Mouse (Mus musculus) limb, embryonic 11.5 days (tissue): ENCODE measurements around the gene A630076J17Rik. TPM values are rescaled to one million over a fixed set of nuclear protein-coding genes. Genes with fewer than 3 reads are reported as not detected.

Source experiments
- ATAC-seq: fragments of 200-750 bp; cut with Nextera tagmentation; 2 replicates; pipeline ENCODE4 v1.8.0; 2017; ENCODE audit warnings: low read depth; ENCODE audit not compliant: insufficient number of reproducible peaks, low FRiP score, low TSS enrichment
- DNase-seq: peaks from one replicate; pipeline ENCODE4 v3.0.0-alpha.2; 2015; ENCODE audit warnings: low spot score
- H3K27ac ChIP-seq: fragments of 300-500 bp; sonication (generic); replicated peaks from 2 replicates; pipeline ENCODE4 v1.5.1; 2014; ENCODE audit warnings: low read depth, mild to moderate bottlenecking, low read length
- H3K27me3 ChIP-seq: fragments of 300-500 bp; sonication (generic); 2 replicates; pipeline ENCODE4 v1.6.1; 2014; ENCODE audit warnings: mild to moderate bottlenecking, low read length, mixed read lengths; ENCODE audit not compliant: control insufficient read depth, insufficient read depth
- H3K36me3 ChIP-seq: fragments of 300-500 bp; sonication (generic); 2 replicates; pipeline ENCODE4 v1.6.1; 2014; ENCODE audit warnings: mild to moderate bottlenecking, low read length, moderate library complexity, mixed read lengths; ENCODE audit not compliant: control insufficient read depth, insufficient read depth
- H3K4me1 ChIP-seq: fragments of 300-500 bp; sonication (generic); 2 replicates; pipeline ENCODE4 v1.6.1; 2014; ENCODE audit warnings: low read length, mixed read lengths; ENCODE audit not compliant: control insufficient read depth, insufficient read depth
- H3K4me2 ChIP-seq: fragments of 300-500 bp; sonication (generic); 2 replicates; pipeline ENCODE4 v1.6.1; 2014; ENCODE audit warnings: low read depth, mild to moderate bottlenecking, moderate library complexity; ENCODE audit not compliant: severe bottlenecking
- H3K4me3 ChIP-seq: fragments of 300-500 bp; sonication (generic); 2 replicates; pipeline ENCODE4 v1.5.1; 2014; ENCODE audit warnings: low read depth, low read length
- H3K9ac ChIP-seq: fragments of 300-500 bp; sonication (generic); 2 replicates; pipeline ENCODE4 v1.6.1; 2014; ENCODE audit warnings: mild to moderate bottlenecking, low read length
- H3K9me3 ChIP-seq: fragments of 300-500 bp; sonication (generic); 2 replicates; pipeline ENCODE4 v1.6.1; 2016; ENCODE audit warnings: low read length; ENCODE audit not compliant: control insufficient read depth
- WGBS: fragments of 180-500 bp; shearing (Covaris S2); extraction: QIAGEN DNeasy Blood & Tissue Kit; methylation state at CpG from one replicate; pipeline ENCODE4 v1.1.7; 2014; 5-methylcytosine and 5-hydroxymethylcytosine counted together
- polyA plus RNA-seq: library from polyadenylated mRNA; unstranded; fragments of >200 nt; fragmentation: Nextera tagmentation; extraction: Ambion mirVana; gene quantifications from 2 replicates; pipeline ENCODE4 v1.2.1, GENCODE M21; 2014

A630076J17Rik gene
- polyA plus RNA-seq, 1 experiment from 2014 or later, result not detected

- Histone ChIP-seq H3K36me3 (no peaks in the 10 kb centered on the region), H3K27ac (no peak overlapping the region), H3K27me3 (no peaks in the 10 kb centered on the region), H3K4me3 (no peak overlapping the region), H3K4me2 (no peak overlapping the region), H3K4me1 (peaks cover 2% of the 10 kb centered on the region; the same call in 1 of the 2 replicates), H3K9me3 (no peaks in the 10 kb centered on the region), H3K9ac (no peak overlapping the region)
- DNase-seq (no peak), ATAC-seq (no peak)
- 50% methylated on average over 2 of the region's 2 CpGs for WGBS
Observed at GRCm38 (mm10) chr3:107238051-107238450, 7.6 kb downstream of the A630076J17Rik start.

- 86% methylated on average over 8 of the region's 8 CpGs for WGBS
Observed at GRCm38 (mm10) chr3:107238471-107238980, 8.1 kb downstream of the A630076J17Rik start.

DNA sequence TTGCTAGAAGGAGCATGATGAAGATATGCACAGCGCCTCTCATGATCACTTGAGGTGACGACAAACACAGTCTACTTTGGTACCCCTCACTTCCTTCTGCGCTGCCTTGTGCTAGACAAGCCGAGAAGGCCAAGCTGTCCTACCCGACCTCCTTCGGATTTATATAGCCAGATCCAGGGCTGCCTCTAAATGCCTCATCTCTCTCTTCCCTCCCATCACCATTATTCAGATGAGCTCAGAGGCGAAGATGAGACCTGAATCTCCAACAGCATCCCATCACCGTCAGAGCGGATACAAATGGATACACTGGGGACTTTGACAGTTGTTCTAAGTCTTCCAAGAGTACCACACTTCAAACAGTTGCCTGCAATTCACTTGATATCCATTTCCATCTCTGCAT, 9.2 kb downstream of the A630076J17Rik start, which contains the start of gene Prok1:
TSS of gene Prok1 (minus strand) at position 101 of the 400 bp plus-strand sequence.
- Histone ChIP-seq H3K27ac (no peak within 1 kb of the TSS), H3K9ac (no peak within 1 kb of the TSS), H3K4me1 (peaks cover 2% of the 10 kb centered on the region; the same call in 1 of the 2 replicates), H3K36me3 (no peaks in the 10 kb centered on the region), H3K9me3 (no peaks in the 10 kb centered on the region), H3K4me3 (no peak within 1 kb of the TSS), H3K4me2 (no peak within 1 kb of the TSS), H3K27me3 (no peaks in the 10 kb centered on the region)
- ATAC-seq (no peak), DNase-seq (no peak)
- WGBS, result 89% methylated on average over 9 of the region's 9 CpGs

More at GRCm38 (mm10) chr3:107238471-107238980, 8.1 kb downstream of the A630076J17Rik start:
- Histone ChIP-seq H3K4me3 (no peak overlapping the region), H3K36me3 (no peaks in the 10 kb centered on the region), H3K9ac (no peak overlapping the region), H3K4me2 (no peak overlapping the region), H3K27me3 (no peaks in the 10 kb centered on the region), H3K4me1 (peaks cover 2% of the 10 kb centered on the region; the same call in 1 of the 2 replicates), H3K9me3 (no peaks in the 10 kb centered on the region), H3K27ac (no peak overlapping the region)
- ATAC-seq (no peak), DNase-seq (no peak)

DNA sequence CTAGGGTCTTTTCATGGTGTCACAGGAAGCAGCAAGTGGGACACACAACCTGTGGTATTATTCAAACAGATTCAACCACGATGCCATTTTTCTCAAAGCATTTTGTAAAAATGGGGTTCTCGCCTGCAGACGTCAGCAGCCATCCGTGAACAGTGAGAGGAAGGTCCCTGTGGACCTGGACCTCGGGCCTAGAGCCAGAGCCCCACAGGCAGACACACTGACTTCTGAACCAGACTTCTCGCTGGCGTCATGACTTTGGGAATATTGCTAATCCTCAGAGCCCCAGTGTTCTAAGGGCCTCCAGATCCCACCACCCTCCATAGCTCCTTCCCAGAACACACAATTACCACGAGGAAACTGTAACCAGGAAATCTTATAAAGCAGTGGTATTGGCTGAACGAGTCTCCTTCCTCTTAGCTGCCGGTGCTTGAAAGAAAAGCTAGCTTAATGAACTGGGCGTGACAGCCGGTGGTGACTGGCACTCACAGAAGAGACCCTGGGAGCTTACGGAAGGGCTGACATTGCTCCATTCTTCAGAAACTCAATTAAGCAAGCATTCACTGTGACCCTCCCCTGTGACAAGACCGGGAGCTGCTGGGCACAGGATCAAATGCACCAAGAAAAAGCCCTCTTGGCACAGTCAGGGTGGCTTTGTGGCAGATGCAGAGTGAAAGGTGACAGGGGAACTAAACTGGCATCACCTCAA, 11.1 kb downstream of the A630076J17Rik start:
- Histone ChIP-seq H3K4me3 (no peak overlapping the region), H3K4me2 (no peak overlapping the region), H3K9me3 (no peaks in the 10 kb centered on the region), H3K27me3 (no peaks in the 10 kb centered on the region), H3K27ac (no peak overlapping the region), H3K4me1 (peaks cover 2% of the 10 kb centered on the region; the same call in 1 of the 2 replicates), H3K36me3 (no peaks in the 10 kb centered on the region), H3K9ac (no peak overlapping the region)
- WGBS, result 50% methylated on average over 14 of the region's 14 CpGs
- DNase-seq (no peak), ATAC-seq (no peak)

GRCm38 (mm10) chr3:107246876-107247275, 16.5 kb downstream of the A630076J17Rik start:
- Histone ChIP-seq H3K4me3 (no peak overlapping the region), H3K4me1 (peaks cover 1% of the 10 kb centered on the region; the same call in 1 of the 2 replicates), H3K27ac (no peak overlapping the region), H3K9me3 (no peaks in the 10 kb centered on the region), H3K9ac (no peak overlapping the region), H3K27me3 (no peaks in the 10 kb centered on the region), H3K36me3 (no peaks in the 10 kb centered on the region), H3K4me2 (no peak overlapping the region)
- DNase-seq, result no peak
- 78% methylated on average over 6 of the region's 6 CpGs for whole genome bisulfite sequencing
- no peak for ATAC-seq

GRCm38 (mm10) chr3:107249042-107249441, 18.6 kb downstream of the A630076J17Rik start:
- Histone ChIP-seq H3K4me2 (no peak overlapping the region), H3K27me3 (no peaks in the 10 kb centered on the region), H3K9me3 (no peaks in the 10 kb centered on the region), H3K27ac (no peak overlapping the region), H3K36me3 (no peaks in the 10 kb centered on the region), H3K4me1 (no peaks in the 10 kb centered on the region), H3K4me3 (no peak overlapping the region), H3K9ac (no peak overlapping the region)
- DNase-seq (no peak), ATAC-seq (no peak)
- 70% methylated on average over 3 of the region's 3 CpGs for WGBS

DNA sequence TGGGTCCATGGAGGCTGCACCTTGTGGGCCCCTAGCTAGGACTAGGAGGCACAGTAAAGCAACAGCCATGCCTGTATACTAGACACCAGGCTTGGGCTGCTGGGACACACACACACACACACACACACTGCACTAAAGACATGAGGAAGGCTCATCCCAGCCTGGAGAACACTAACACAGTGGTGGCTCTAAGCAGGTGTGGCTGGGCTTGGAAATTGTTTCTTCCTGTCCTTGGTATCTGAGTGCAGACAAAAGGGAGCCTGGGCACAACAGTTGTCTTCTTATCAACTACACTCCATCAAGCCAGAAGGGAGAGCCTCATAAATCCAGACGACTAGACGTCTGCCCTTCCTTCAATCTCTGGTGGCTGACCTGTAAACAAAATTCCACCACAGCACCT, 19.9 kb downstream of the A630076J17Rik start:
- DNase-seq, result no peak

DNA sequence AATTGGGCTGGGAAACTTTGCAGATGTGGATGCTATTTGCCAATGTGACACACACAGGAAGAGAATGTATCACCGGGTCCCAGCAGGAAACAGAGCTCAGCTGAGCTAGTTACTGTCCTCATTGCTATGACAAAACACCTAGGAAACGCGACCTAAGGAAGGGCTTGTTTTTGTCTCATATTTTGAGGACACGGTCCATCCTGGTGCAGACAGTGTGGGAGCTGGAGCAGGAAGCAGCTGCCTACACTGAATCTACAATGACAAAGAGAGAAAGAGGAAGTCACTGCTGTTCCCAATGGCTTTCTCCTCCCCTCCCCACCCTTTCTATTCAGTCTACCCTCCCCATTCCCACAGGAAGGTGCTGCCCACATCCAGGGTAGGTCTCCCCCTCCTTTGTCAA, 21.6 kb downstream of the A630076J17Rik start:
- Histone ChIP-seq H3K27me3 (no peaks in the 10 kb centered on the region), H3K27ac (no peak overlapping the region), H3K4me1 (no peaks in the 10 kb centered on the region), H3K9ac (no peak overlapping the region), H3K9me3 (no peaks in the 10 kb centered on the region), H3K36me3 (no peaks in the 10 kb centered on the region), H3K4me2 (no peak overlapping the region), H3K4me3 (no peak overlapping the region)
- WGBS, result 83% methylated on average over 4 of the region's 4 CpGs
- ATAC-seq, result no peak
- no peak for DNase-seq

More for the DNA sequence above, 19.9 kb downstream of the A630076J17Rik start:
- H3K9me3 ChIP-seq, result no peaks in the 10 kb centered on the region
- no peak overlapping the region for H3K4me3 ChIP-seq
- no peak for ATAC-seq
- H3K9ac ChIP-seq, result no peak overlapping the region
- H3K4me1 ChIP-seq, result no peaks in the 10 kb centered on the region
- H3K27ac ChIP-seq, result no peak overlapping the region
- no peaks in the 10 kb centered on the region for H3K27me3 ChIP-seq
- H3K36me3 ChIP-seq, result no peaks in the 10 kb centered on the region
- H3K4me2 ChIP-seq, result no peak overlapping the region
- WGBS, result 18% methylated on average over 2 of the region's 2 CpGs
